Comparison of ENCODE assay signal across 1 mouse cellular context in genomic region chr5:33718460-33718859, GRCm38 (mm10).
A peak's percentile ranks its signal among the peaks of the same experiment; 100 is the strongest.
TF ChIP-seq lines count a peak whose summit lies in the region.

No protein-coding gene starts in this region.

TF ChIP-seq in MEL, 35 proteins besides CTCF, POLR2A, EP300 and RAD21 (continued from another document):
- TF ChIP-seq ZC3H11A (IDR thresholded peaks at IDR 0.05; ENCODE audit: low read depth, low read length) (no peak), GATA1 (IDR thresholded peaks at IDR 0.05; ENCODE audit: low read depth, low read length) (no peak), ELF1 (IDR thresholded peaks at IDR 0.05; ENCODE audit: low read depth, low read length) (peak; percentile 56), ZNF384 (IDR thresholded peaks at IDR 0.05; ENCODE audit: low read depth, low read length) (no peak), MAZ (IDR thresholded peaks at IDR 0.05; ENCODE audit: low read depth, low read length) (no peak), UBTF (IDR thresholded peaks at IDR 0.05; ENCODE audit: borderline replicate concordance, insufficient read depth, low read depth, low read length) (peak; percentile 100), CHD1 (IDR thresholded peaks at IDR 0.05; ENCODE audit: low read depth, low read length) (no peak), SIN3A (IDR thresholded peaks at IDR 0.05; ENCODE audit: low read length) (0 out of 2 replicates have a peak, but pooled peaks have one; percentile 34), KAT2A (conservative IDR thresholded peaks at IDR 0.05; ENCODE audit: low read depth, low read length) (no peak), ETS1 (IDR thresholded peaks at IDR 0.05; ENCODE audit: low read depth, low read length) (no peak), ZMIZ1 (IDR thresholded peaks at IDR 0.05; ENCODE audit: low read depth, low read length) (no peak), MYB (IDR thresholded peaks at IDR 0.05; ENCODE audit: low read depth, low read length) (no peak), TBP (IDR thresholded peaks at IDR 0.05; ENCODE audit: low read depth, low read length) (peak; percentile 99), NRF1 (IDR thresholded peaks at IDR 0.05; ENCODE audit: insufficient read depth, low read depth, low read length, poor library complexity, severe bottlenecking) (0 out of 2 replicates have a peak, but pooled peaks have one; percentile 26), MAFK (IDR thresholded peaks at IDR 0.05; ENCODE audit: borderline replicate concordance, low read depth, low read length) (no peak), JUND (IDR thresholded peaks at IDR 0.05; ENCODE audit: low read depth, low read length) (no peak), MXI1 (IDR thresholded peaks at IDR 0.05; ENCODE audit: low read depth, low read length) (peak; percentile 32; the same call in 1 of the 2 replicates), CHD2 (IDR thresholded peaks at IDR 0.05; ENCODE audit: low read length) (no peak), TCF12 (IDR thresholded peaks at IDR 0.05; ENCODE audit: low read depth, low read length) (no peak), BHLHE40 (IDR thresholded peaks at IDR 0.05; ENCODE audit: borderline replicate concordance, low read depth, low read length) (peak; percentile 7; the same call in 1 of the 2 replicates), E2F4 (IDR thresholded peaks at IDR 0.05; ENCODE audit: borderline replicate concordance, low read depth, low read length) (no peak), MAX (IDR thresholded peaks at IDR 0.05; ENCODE audit: low read length) (no peak), SMC3 (IDR thresholded peaks at IDR 0.05; ENCODE audit: low read depth, low read length) (no peak), MYC (IDR thresholded peaks at IDR 0.05; ENCODE audit: low read depth, low read length) (no peak), MEF2A (IDR thresholded peaks at IDR 0.05; ENCODE audit: extremely low read depth, insufficient replicate concordance, low read depth, low read length, poor library complexity, severe bottlenecking) (no peak), ZKSCAN1 (IDR thresholded peaks at IDR 0.05; ENCODE audit: low read depth, low read length) (no peak), POLR2AphosphoS5 (IDR thresholded peaks at IDR 0.05; ENCODE audit: borderline replicate concordance, low read depth, low read length) (no peak), TAL1 (IDR thresholded peaks at IDR 0.05; ENCODE audit: low read length) (no peak), GABPA (IDR thresholded peaks at IDR 0.05; ENCODE audit: low read depth, low read length) (no peak), USF1 (IDR thresholded peaks at IDR 0.05; ENCODE audit: low read depth, low read length) (no peak)
TF ChIP-seq in MEL: peak in this region for 8.
